Mouse (Mus musculus): ENCODE measurements around the gene Ltb4r2.

GRCm38 (mm10) chr14:55768555-55768954, 7.3 kb downstream of the Ltb4r2 start:
- TF ChIP-seq CTCF (IDR thresholded peaks at IDR 0.05; ENCODE audit: borderline replicate concordance, insufficient read depth, low read length) (no peak), POLR2A (IDR thresholded peaks at IDR 0.05; ENCODE audit: low read depth, low read length) (no peak)

All from embryonic fibroblast, embryonic 13.5 days (primary cell).